Mouse (Mus musculus) liver, postnatal 0 days (tissue): ENCODE measurements around the gene Zfp426. TPM values are rescaled to one million over a fixed set of nuclear protein-coding genes. Genes with fewer than 3 reads are reported as not detected.
A peak's percentile ranks its signal among the peaks of the same experiment; 100 is the strongest.

Experiments
- ATAC-seq: fragments of 200-750 bp; cut with Nextera tagmentation; 2 replicates; pipeline ENCODE4 v1.8.0; 2017; ENCODE audit warnings: mild to moderate bottlenecking, moderate library complexity
- DNase-seq: peaks from one replicate; pipeline ENCODE4 v3.0.0-alpha.2; 2016
- H3K27ac ChIP-seq: fragments of 300-500 bp; sonication (generic); 2 replicates; pipeline ENCODE4 v1.5.1; 2014; ENCODE audit warnings: antibody characterized with exemption, moderate library complexity, mild to moderate bottlenecking, low read depth
- H3K27me3 ChIP-seq: fragments of 300-500 bp; sonication (generic); 2 replicates; pipeline ENCODE4 v1.6.1; 2014; ENCODE audit warnings: low read length, control low read depth, mixed read lengths; ENCODE audit not compliant: insufficient read depth
- H3K36me3 ChIP-seq: fragments of 300-500 bp; sonication (generic); replicated peaks from 2 replicates; pipeline ENCODE4 v1.6.1; 2014; ENCODE audit warnings: mild to moderate bottlenecking, control low read depth, low read length, moderate library complexity, mixed read lengths; ENCODE audit not compliant: insufficient read depth
- H3K4me1 ChIP-seq: fragments of 300-500 bp; sonication (generic); 2 replicates; pipeline ENCODE4 v1.6.1; 2014; ENCODE audit warnings: antibody characterized with exemption, mild to moderate bottlenecking, control low read depth; ENCODE audit not compliant: insufficient read depth
- H3K4me2 ChIP-seq: fragments of 300-500 bp; sonication (generic); 2 replicates; pipeline ENCODE4 v1.6.1; 2014; ENCODE audit warnings: low read depth, mild to moderate bottlenecking, low read length, moderate library complexity, mixed read lengths
- H3K4me3 ChIP-seq: fragments of 300-500 bp; sonication (generic); 2 replicates; pipeline ENCODE4 v1.5.1; 2014; ENCODE audit warnings: low read depth, low read length
- H3K9ac ChIP-seq: fragments of 300-500 bp; sonication (generic); replicated peaks from 2 replicates; pipeline ENCODE4 v1.6.1; 2014; ENCODE audit warnings: mild to moderate bottlenecking, moderate library complexity
- H3K9me3 ChIP-seq: fragments of 300-500 bp; sonication (generic); 2 replicates; pipeline ENCODE4 v1.6.1; 2016; ENCODE audit warnings: mild to moderate bottlenecking, control low read depth, low read length, mixed read lengths
- CTCF ChIP-seq: sonication (generic); IDR thresholded peaks from 2 replicates; pipeline ENCODE4 v1.5.1; 2016; ENCODE audit warnings: antibody characterized with exemption, low read depth
- EP300 ChIP-seq: IDR thresholded peaks from 2 replicates; pipeline ENCODE4 v1.6.1; 2016; ENCODE audit warnings: antibody characterized with exemption, low read depth, mild to moderate bottlenecking
- whole genome bisulfite sequencing: fragments of 180-500 bp; shearing (Covaris S2); extraction: QIAGEN DNeasy Blood & Tissue Kit; methylation state at CpG from one replicate; pipeline ENCODE4 v1.1.7; 2014; ENCODE audit not compliant: insufficient replicate concordance; 5-methylcytosine and 5-hydroxymethylcytosine counted together
- polyA plus RNA-seq: library from polyadenylated mRNA; unstranded; fragments of >200 nt; fragmentation: Nextera tagmentation; extraction: Ambion mirVana; gene quantifications from 2 replicates; pipeline ENCODE4 v1.2.1, GENCODE M21; 2015

Gene Zfp426
- polyA plus RNA-seq, 1 experiment from 2014 or later: 4.8 TPM

DNA sequence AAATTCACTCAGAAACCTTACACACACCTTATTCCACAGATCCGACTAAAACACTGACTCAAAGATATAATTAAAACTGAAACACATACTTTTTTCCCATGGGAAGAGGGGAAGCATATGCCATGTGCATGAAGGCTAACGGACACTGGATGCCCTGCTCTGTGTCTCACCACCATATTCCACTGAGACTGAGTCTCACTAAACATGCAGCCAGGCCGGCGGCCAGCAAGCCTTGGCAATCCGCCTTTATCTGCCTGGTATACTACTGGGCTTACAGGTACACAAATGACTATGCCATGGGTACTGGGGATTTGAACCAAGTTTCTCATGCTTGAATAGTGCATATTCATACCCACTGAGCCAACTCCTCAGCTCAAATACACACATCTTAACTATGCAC is 13.2 kb downstream of the Zfp426 start:
- Histone ChIP-seq H3K4me2 (no peak overlapping the region), H3K27me3 (no peaks in the 10 kb centered on the region), H3K9ac (no peak overlapping the region), H3K4me1 (no peaks in the 10 kb centered on the region), H3K9me3 (no peaks in the 10 kb centered on the region), H3K36me3 (peaks cover 26% of the 10 kb centered on the region), H3K27ac (no peak overlapping the region), H3K4me3 (no peak overlapping the region)
- TF ChIP-seq CTCF (no peak), EP300 (no peak)
- 88% methylated on average over 5 of the region's 5 CpGs for WGBS
- DNase-seq: no peak
- no peak for ATAC-seq

DNA sequence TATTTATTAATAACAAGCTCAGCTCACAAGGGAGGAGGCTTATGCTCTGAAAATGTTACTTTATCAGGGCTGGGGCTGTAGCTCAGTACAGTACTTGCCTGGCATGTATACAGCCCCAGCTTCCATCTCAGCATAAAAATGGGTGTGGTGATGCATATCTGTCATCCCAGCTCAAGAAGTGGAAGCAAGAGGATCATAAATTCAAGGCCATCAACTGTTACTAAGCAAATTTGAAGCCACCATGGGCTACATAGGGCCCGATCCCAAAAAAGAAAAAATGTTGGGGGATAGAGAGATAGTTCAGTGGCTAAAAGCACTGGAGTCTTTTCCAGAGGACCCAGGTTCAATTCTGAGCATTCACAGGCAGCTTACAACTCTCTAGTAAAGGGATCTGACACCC is 15.9 kb downstream of the Zfp426 start:
- Histone ChIP-seq H3K27ac (no peak overlapping the region), H3K4me3 (no peak overlapping the region), H3K9me3 (no peaks in the 10 kb centered on the region), H3K9ac (no peak overlapping the region), H3K36me3 (peaks cover 34% of the 10 kb centered on the region), H3K4me2 (no peak overlapping the region), H3K4me1 (no peaks in the 10 kb centered on the region), H3K27me3 (no peaks in the 10 kb centered on the region)
- no peak for DNase-seq
- 96% methylated on average over 1 of the region's 1 CpGs for WGBS
- TF ChIP-seq CTCF: no peak
- ATAC-seq: no peak

DNA sequence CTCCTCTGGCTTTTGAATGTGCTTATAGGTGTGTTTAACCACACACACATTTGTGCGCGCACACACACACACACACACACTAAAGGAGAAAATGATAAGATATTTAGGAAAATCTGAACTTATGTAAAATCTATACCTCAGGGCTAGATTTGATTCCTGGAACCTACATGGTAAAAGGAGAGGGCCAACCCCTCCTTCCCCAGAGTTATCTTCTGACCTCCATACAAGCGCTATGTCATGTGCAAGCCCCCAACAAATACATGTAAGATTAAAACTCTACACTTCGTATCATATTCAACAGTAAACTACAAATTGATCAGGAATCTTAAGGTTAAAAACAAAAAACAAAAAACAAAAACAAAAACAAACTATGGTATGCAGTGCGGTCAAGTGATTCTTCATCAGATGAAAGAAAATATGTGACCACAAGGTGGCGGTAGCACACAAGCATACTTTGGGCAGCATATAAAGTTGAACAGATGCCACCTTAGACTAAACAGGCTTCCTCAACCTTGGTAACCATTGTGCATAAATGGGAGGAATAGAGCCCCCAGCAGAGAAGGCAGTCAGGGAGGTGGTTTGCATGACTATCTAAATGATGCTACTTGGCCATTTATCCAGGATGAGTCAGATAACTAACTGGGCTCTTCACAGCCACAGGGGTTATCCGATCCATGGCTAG is 25.6 kb downstream of the Zfp426 start:
- H3K9ac ChIP-seq: no peak overlapping the region
- no peak overlapping the region for H3K4me3 ChIP-seq
- DNase-seq: peak; percentile 63
- no peak overlapping the region for H3K27ac ChIP-seq
- WGBS: 53% methylated on average over 7 of the region's 7 CpGs
- peaks cover 19% of the 10 kb centered on the region for H3K9me3 ChIP-seq
- TF ChIP-seq EP300 (no peak), CTCF (peak; percentile 92)
- no peaks in the 10 kb centered on the region for H3K4me1 ChIP-seq
- H3K36me3 ChIP-seq: peaks cover 25% of the 10 kb centered on the region
- no peak overlapping the region for H3K4me2 ChIP-seq
- H3K27me3 ChIP-seq: no peaks in the 10 kb centered on the region
- peak; percentile 64 for ATAC-seq

DNA sequence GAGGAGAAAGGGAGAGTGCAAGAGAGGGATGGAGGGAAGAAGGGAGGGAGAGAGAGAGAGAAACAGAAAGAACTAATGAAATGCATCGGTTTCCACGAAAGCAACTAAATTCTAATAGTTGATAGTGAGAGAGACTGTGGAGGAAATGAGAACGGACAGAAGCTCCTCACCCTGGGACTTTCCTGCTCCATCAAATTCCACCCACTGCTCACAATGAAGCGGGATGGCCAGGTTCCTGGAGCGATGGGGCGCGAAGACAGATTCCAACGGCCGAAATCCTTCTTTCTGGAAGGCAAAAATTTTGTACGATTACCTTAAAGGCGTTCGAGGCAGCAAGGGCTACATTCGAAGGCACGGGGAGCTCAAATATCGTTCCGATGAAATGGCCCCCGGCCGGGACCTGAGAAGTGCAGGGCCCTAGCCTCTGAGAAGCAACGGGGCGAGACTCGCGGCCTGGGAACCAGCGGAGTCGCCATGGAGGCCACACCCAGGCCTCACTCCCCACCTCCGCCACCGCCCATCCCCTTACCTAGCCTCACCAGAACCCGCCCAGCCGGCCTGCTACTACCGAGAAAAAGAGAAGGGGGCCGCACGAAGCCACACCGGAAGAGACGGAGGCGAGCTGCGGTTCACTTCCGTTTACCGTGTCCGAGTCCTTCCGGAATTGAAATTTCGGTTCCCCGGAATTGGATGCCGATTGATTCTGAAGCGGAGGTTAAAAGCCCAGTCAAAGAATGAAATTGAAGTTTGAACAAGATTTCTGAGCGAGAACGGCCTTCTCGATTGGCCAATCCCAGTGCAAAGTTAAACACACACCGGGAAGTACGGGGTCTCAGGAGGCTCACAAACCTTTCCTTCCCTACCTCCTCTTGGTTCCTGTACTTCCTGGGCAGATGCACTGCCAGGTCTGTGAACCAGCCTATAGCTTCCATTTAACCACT is 32.9 kb downstream of the Zfp426 start, which contains the start of gene Zfp26:
Gene Zfp26, minus strand, starts transcription at position 786 of the 941 bp plus-strand sequence.
- TF ChIP-seq EP300 (peak; percentile 29; the same call in 1 of the 2 replicates), CTCF (no peak)
- Histone ChIP-seq H3K4me1 (peaks cover 10% of the 10 kb centered on the region), H3K9me3 (no peaks in the 10 kb centered on the region), H3K4me3 (peak within 1 kb of the TSS; percentile 66), H3K27me3 (no peaks in the 10 kb centered on the region), H3K9ac (peak within 1 kb of the TSS; percentile 71), H3K4me2 (peak within 1 kb of the TSS; percentile 80), H3K27ac (peak within 1 kb of the TSS; percentile 84), H3K36me3 (peaks cover 12% of the 10 kb centered on the region)
- DNase-seq (peak; percentile 82), ATAC-seq (peak; percentile 96)
- under 1% methylated on average over 48 of the region's 48 CpGs for WGBS

DNA sequence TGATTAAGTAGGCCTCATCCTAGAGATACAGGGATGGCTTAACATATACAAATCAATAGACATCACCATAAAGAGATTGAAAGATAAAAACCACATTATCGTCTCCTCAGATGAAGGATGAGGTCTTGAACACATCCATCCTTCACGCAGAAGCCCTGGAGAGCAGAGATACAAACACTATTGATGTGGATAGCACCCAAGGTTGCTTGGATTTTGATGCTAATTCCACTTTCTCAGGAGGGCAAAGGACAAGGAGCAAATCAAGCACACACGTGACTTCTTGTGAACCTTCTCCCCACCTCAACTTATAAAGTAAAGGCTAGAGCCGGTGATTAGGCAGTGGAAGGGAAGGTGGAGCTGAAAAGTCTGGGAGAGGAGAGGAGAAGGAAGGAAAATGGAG is 38.9 kb downstream of the Zfp426 start:
- TF ChIP-seq EP300: no peak
- no peak for TF ChIP-seq CTCF
- no peaks in the 10 kb centered on the region for H3K9me3 ChIP-seq
- H3K4me2 ChIP-seq: no peak overlapping the region
- H3K4me3 ChIP-seq: no peak overlapping the region
- H3K27ac ChIP-seq: no peak overlapping the region
- WGBS: 83% methylated on average over 4 of the region's 4 CpGs
- ATAC-seq (no peak), DNase-seq (no peak)
- H3K4me1 ChIP-seq: no peaks in the 10 kb centered on the region
- peaks cover 25% of the 10 kb centered on the region for H3K36me3 ChIP-seq
- H3K9ac ChIP-seq: no peak overlapping the region
- no peaks in the 10 kb centered on the region for H3K27me3 ChIP-seq

DNA sequence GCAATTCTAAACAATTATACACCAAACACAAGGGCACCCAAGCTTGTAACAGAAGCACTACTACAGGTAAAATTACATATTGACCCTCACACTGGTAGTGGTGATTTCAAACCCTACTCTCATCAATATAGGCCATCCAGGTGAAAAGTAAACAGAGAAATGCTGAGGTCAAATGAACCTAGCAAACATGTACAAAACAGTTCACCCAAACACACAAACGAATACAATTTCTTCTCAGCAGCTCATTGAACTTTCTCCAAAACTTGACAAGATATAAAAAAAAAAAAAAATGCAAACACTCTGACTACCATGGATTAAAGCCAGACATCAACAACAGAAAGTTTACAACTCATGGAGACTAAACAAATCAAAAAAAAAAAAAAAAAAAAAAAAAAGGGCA is 41.1 kb downstream of the Zfp426 start:
- Histone ChIP-seq H3K9me3 (no peaks in the 10 kb centered on the region), H3K4me3 (no peak overlapping the region), H3K27ac (no peak overlapping the region), H3K4me2 (no peak overlapping the region), H3K4me1 (no peaks in the 10 kb centered on the region), H3K27me3 (no peaks in the 10 kb centered on the region), H3K36me3 (peaks cover 21% of the 10 kb centered on the region), H3K9ac (no peak overlapping the region)
- WGBS: 67% methylated on average over 1 of the region's 1 CpGs
- DNase-seq (no peak), ATAC-seq (no peak)
- TF ChIP-seq CTCF: no peak
- TF ChIP-seq EP300: no peak
